ENCODE assay signal across 27 mouse cellular contexts in genomic region chr2:173292551-173292950, GRCm38 (mm10). TPM values are rescaled to one million over a fixed set of nuclear protein-coding genes. Genes with fewer than 3 reads are reported as not detected.
DNase-seq lines count a peak whose midpoint lies in the region; ATAC-seq and TF ChIP-seq lines count a peak whose summit lies in the region.
"Had no signal": no experiment of that assay in that cellular context is flagged by ENCODE, and none has a peak within 500 bp of the region (broad histone marks: within the 10 kb centered on the region; RNA-seq: fewer than 3 reads in every experiment).

No protein-coding gene starts in this region.

- intact Hi-C loops in heart, postnatal 14 days (cut with DNase I) = no loop called here

- ATAC-seq in hindbrain, postnatal 0 days = peak; percentile 22; the same call in 1 of the 2 replicates
- no peak for ATAC-seq in hindbrain, embryonic 13.5 days (ENCODE audit: low FRiP score)
- no peak for ATAC-seq in megakaryocyte, adult 5-6 weeks (ENCODE audit: poor library complexity, severe bottlenecking)
- ATAC-seq: forebrain, embryonic 15.5 days; intestine, embryonic 15.5 days had no signal

- no peak overlapping the region for H3K27ac ChIP-seq in hindbrain, postnatal 0 days
- H3K27ac ChIP-seq in hindbrain, embryonic 13.5 days = no peak overlapping the region
- H3K27ac ChIP-seq in bone marrow, adult 2 months (ENCODE audit: control insufficient read depth, insufficient read depth, low read depth, low read length, poor library complexity) = no peak overlapping the region
- H3K27ac ChIP-seq: embryonic facial prominence, embryonic 10.5 days; embryonic facial prominence, embryonic 13.5 days; forebrain, embryonic 12.5 days; forebrain, embryonic 15.5 days; heart, adult 2 months; heart, embryonic 10.5 days; heart, embryonic 13.5 days; hindbrain, embryonic 14.5 days; intestine, embryonic 15.5 days had no signal

- H3K9ac ChIP-seq in hindbrain, postnatal 0 days (replicated peaks; ENCODE audit: low read length) = no peak overlapping the region
- no peak overlapping the region for H3K9ac ChIP-seq in hindbrain, embryonic 13.5 days
- H3K9ac ChIP-seq: embryonic facial prominence, embryonic 13.5 days; forebrain, embryonic 12.5 days; forebrain, embryonic 15.5 days; heart, embryonic 13.5 days; hindbrain, embryonic 14.5 days; intestine, embryonic 15.5 days had no signal

- H3K36me3 ChIP-seq in hindbrain, postnatal 0 days (ENCODE audit: insufficient read depth, low read length) = no peaks in the 10 kb centered on the region
- H3K36me3 ChIP-seq in hindbrain, embryonic 13.5 days = no peaks in the 10 kb centered on the region
- no peaks in the 10 kb centered on the region for H3K36me3 ChIP-seq in megakaryocyte, embryonic 14.5 days (replicated peaks; ENCODE audit: low read length)
- H3K36me3 ChIP-seq: embryonic facial prominence, embryonic 10.5 days; embryonic facial prominence, embryonic 13.5 days; forebrain, embryonic 12.5 days; forebrain, embryonic 15.5 days; heart, embryonic 10.5 days; heart, embryonic 13.5 days; intestine, embryonic 15.5 days had no signal

- TF ChIP-seq POLR2A in bone marrow, adult 2 months (IDR thresholded peaks at IDR 0.05; ENCODE audit: borderline replicate concordance, control insufficient read depth, low read depth, low read length) = 0 out of 2 replicates have a peak, but pooled peaks have one; percentile 8

- no peaks in the 10 kb centered on the region for H3K9me3 ChIP-seq in hindbrain, postnatal 0 days (ENCODE audit: low read length)
- no peaks in the 10 kb centered on the region for H3K9me3 ChIP-seq in hindbrain, embryonic 13.5 days
- peaks cover 19% of the 10 kb centered on the region for H3K9me3 ChIP-seq in megakaryocyte, embryonic 14.5 days
- H3K9me3 ChIP-seq: embryonic facial prominence, embryonic 10.5 days; embryonic facial prominence, embryonic 13.5 days; forebrain, embryonic 12.5 days; forebrain, embryonic 15.5 days; heart, embryonic 10.5 days; heart, embryonic 13.5 days; intestine, embryonic 15.5 days had no signal

- DNase-seq in hindbrain, postnatal 0 days (ENCODE audit: low spot score) = no peak
- DNase-seq in heart, postnatal 14 days = no peak
- DNase-seq: adrenal gland, adult 2 months; B cell, adult 2 months; cerebellum, adult 11-12 months; cerebellum, adult 8-10 months; cerebellum, postnatal 36 days; embryo, embryonic 11 days; gastrocnemius, postnatal 10 days; gastrocnemius, postnatal 36 days; heart, adult 2 months had no signal

- no peak for TF ChIP-seq CTCF in hindbrain, postnatal 0 days (IDR thresholded peaks at IDR 0.05; ENCODE audit: low read depth)
- TF ChIP-seq CTCF in bone marrow, adult 2 months (IDR thresholded peaks at IDR 0.05; ENCODE audit: control insufficient read depth, insufficient read depth, low read length) = no peak

- no peak overlapping the region for H3K4me2 ChIP-seq in hindbrain, postnatal 0 days (ENCODE audit: low read depth, low read length)
- no peak overlapping the region for H3K4me2 ChIP-seq in hindbrain, embryonic 13.5 days
- H3K4me2 ChIP-seq: embryonic facial prominence, embryonic 13.5 days; forebrain, embryonic 12.5 days; forebrain, embryonic 15.5 days; heart, embryonic 13.5 days; hindbrain, embryonic 14.5 days; intestine, embryonic 15.5 days had no signal

- WGBS in hindbrain, postnatal 0 days = 87% methylated on average over 2 of the region's 2 CpGs
- 94% methylated on average over 2 of the region's 2 CpGs for WGBS in hindbrain, embryonic 13.5 days
- 83% methylated on average over 2 of the region's 2 CpGs for WGBS in bone marrow, adult 2 months

- peaks cover 5% of the 10 kb centered on the region; the same call in 1 of the 2 replicates for H3K4me1 ChIP-seq in hindbrain, postnatal 0 days (ENCODE audit: insufficient read depth, low read length)
- no peaks in the 10 kb centered on the region; the same call in 1 of the 2 replicates for H3K4me1 ChIP-seq in hindbrain, embryonic 13.5 days (replicated peaks)
- H3K4me1 ChIP-seq in megakaryocyte, embryonic 14.5 days = peaks cover 9% of the 10 kb centered on the region; the same call in 1 of the 2 replicates
- no peaks in the 10 kb centered on the region for H3K4me1 ChIP-seq in bone marrow, adult 2 months (ENCODE audit: control insufficient read depth, insufficient read depth, low read length)
- H3K4me1 ChIP-seq: embryonic facial prominence, embryonic 10.5 days; embryonic facial prominence, embryonic 13.5 days; forebrain, embryonic 12.5 days; forebrain, embryonic 15.5 days; heart, embryonic 10.5 days; heart, embryonic 13.5 days; intestine, embryonic 15.5 days had no signal

- no peaks in the 10 kb centered on the region for H3K27me3 ChIP-seq in hindbrain, postnatal 0 days (ENCODE audit: insufficient read depth, low read length)
- H3K27me3 ChIP-seq in hindbrain, embryonic 13.5 days = no peaks in the 10 kb centered on the region
- H3K27me3 ChIP-seq in megakaryocyte, embryonic 14.5 days (replicated peaks) = peaks cover 56% of the 10 kb centered on the region
- H3K27me3 ChIP-seq: CH12.LX; embryonic facial prominence, embryonic 13.5 days; forebrain, embryonic 12.5 days; forebrain, embryonic 15.5 days; heart, embryonic 13.5 days; intestine, embryonic 15.5 days had no signal

- H3K4me3 ChIP-seq in hindbrain, postnatal 0 days (ENCODE audit: low read length) = no peak overlapping the region
- H3K4me3 ChIP-seq in hindbrain, embryonic 13.5 days = no peak overlapping the region
- H3K4me3 ChIP-seq in megakaryocyte, embryonic 14.5 days (replicated peaks) = peak overlapping the region; percentile 40
- no peak overlapping the region for H3K4me3 ChIP-seq in bone marrow, adult 2 months (replicated peaks; ENCODE audit: control insufficient read depth, low read depth, low read length)
- H3K4me3 ChIP-seq: embryonic facial prominence, embryonic 10.5 days; embryonic facial prominence, embryonic 13.5 days; erythroblast, embryonic 14.5 days; forebrain, embryonic 12.5 days; forebrain, embryonic 15.5 days; heart, adult 2 months; heart, embryonic 10.5 days; heart, embryonic 13.5 days; intestine, embryonic 15.5 days had no signal

RNA-seq across cellular contexts. Expression of gene Pmepa1, which starts 16.2 kb away (rescaled TPM):
- total RNA-seq in hindbrain, postnatal 0 days (2014; rRNA removed) = 7.7 and 16.0 TPM in 2 replicates
- 2.6 and 3.0 TPM in 2 replicates for polyA plus RNA-seq in hindbrain, postnatal 0 days (2015; fragmentation: Nextera tagmentation; extraction: Ambion mirVana)
- polyA plus RNA-seq in hindbrain, embryonic 13.5 days (2015; fragmentation: Nextera tagmentation; extraction: Ambion mirVana) = 4.7 and 5.2 TPM in 2 replicates
- polyA plus RNA-seq in megakaryocyte, embryonic 14.5 days (2012; ENCODE audit: insufficient read depth, low replicate concordance) = 5.3 and 26.8 TPM in 2 replicates
- total RNA-seq in megakaryocyte, adult 5-6 weeks (2015) = 0.84 and 1.2 TPM in 2 replicates
- total RNA-seq in megakaryocyte, adult 5-6 weeks (2017) = 0.04 and 0.07 TPM in 2 replicates
- 2.5 and 12.5 TPM in 2 replicates for polyA plus RNA-seq in bone marrow, adult 2 months (2011; ENCODE audit: insufficient read depth, insufficient read length, low replicate concordance, missing spikeins)
- total RNA-seq in heart, postnatal 14 days (2021) = 10 to 100 TPM; 32.4 to 32.5 TPM
- total RNA-seq: granulocyte monocyte progenitor cell, adult 5-6 weeks; MEL had no signal
